Mouse (Mus musculus): ENCODE data around the gene Nat8. TPM values are rescaled to one million over a fixed set of nuclear protein-coding genes. Genes with fewer than 3 reads are reported as not detected.
"Not testable (repeated sequence)": the region's sequence is repeated elsewhere in the genome, so short reads cannot be mapped to it uniquely, and the experiment has no call there.

Gene Nat8
- 1 to 10 TPM; 4.1 to 7.1 (median 4.9) TPM for total RNA-seq (2022)

GRCm38 (mm10) chr6:85831796-85832321, at the start of gene Nat8:
Gene Nat8, minus strand, starts transcription at chr6:85832082.
- DNase-seq (ENCODE audit: low spot score in 2 of 2): no peak

GRCm38 (mm10) chr6:85869006-85869405, 37.1 kb upstream of the Nat8 start, which contains the start of gene Nat8f2:
Gene Nat8f2, minus strand, starts transcription at chr6:85869158.
- DNase-seq (ENCODE audit: low spot score in 2 of 2): not testable (repeated sequence)

GRCm38 (mm10) chr6:85867726-85868690, 36.1 kb upstream of the Nat8 start:
- no peak for DNase-seq (ENCODE audit: low spot score in 2 of 2)

GRCm38 (mm10) chr6:85866995-85867394, 35.1 kb upstream of the Nat8 start:
- DNase-seq (ENCODE audit: low spot score in 2 of 2): not testable (repeated sequence)

- not testable (repeated sequence) for DNase-seq (ENCODE audit: low spot score in 2 of 2)
Observed at GRCm38 (mm10) chr6:85866166-85866565, 34.3 kb upstream of the Nat8 start.

- DNase-seq (ENCODE audit: low spot score in 2 of 2): peak; percentile 33 to 51
Observed at GRCm38 (mm10) chr6:85864900-85865639, 33.2 kb upstream of the Nat8 start.

- DNase-seq (ENCODE audit: low spot score in 2 of 2): no peak
Observed at GRCm38 (mm10) chr6:85863840-85864239, 32.0 kb upstream of the Nat8 start.

GRCm38 (mm10) chr6:85863136-85863535, 31.3 kb upstream of the Nat8 start:
- no peak for DNase-seq (ENCODE audit: low spot score in 2 of 2)

GRCm38 (mm10) chr6:85862565-85862964, 30.7 kb upstream of the Nat8 start:
- no peak for DNase-seq (ENCODE audit: low spot score in 2 of 2)

- DNase-seq (ENCODE audit: low spot score in 2 of 2): no peak
Observed at GRCm38 (mm10) chr6:85861247-85861646, 29.4 kb upstream of the Nat8 start.

GRCm38 (mm10) chr6:85856194-85856678, 24.4 kb upstream of the Nat8 start:
- DNase-seq (ENCODE audit: low spot score in 2 of 2): peak; percentile 86 to 93

GRCm38 (mm10) chr6:85853481-85853880, 21.6 kb upstream of the Nat8 start:
- DNase-seq (ENCODE audit: low spot score in 2 of 2): no peak

- DNase-seq (ENCODE audit: low spot score in 2 of 2): no peak
Observed at GRCm38 (mm10) chr6:85851062-85851773, 19.3 kb upstream of the Nat8 start.

- DNase-seq (ENCODE audit: low spot score in 2 of 2): no peak
Observed at GRCm38 (mm10) chr6:85849240-85849639, 17.4 kb upstream of the Nat8 start.

GRCm38 (mm10) chr6:85848140-85848539, 16.3 kb upstream of the Nat8 start:
- no peak for DNase-seq (ENCODE audit: low spot score in 2 of 2)

- DNase-seq (ENCODE audit: low spot score in 2 of 2): no peak
Observed at GRCm38 (mm10) chr6:85846921-85847320, 15.0 kb upstream of the Nat8 start.

GRCm38 (mm10) chr6:85843677-85844458, 12.0 kb upstream of the Nat8 start:
- DNase-seq (ENCODE audit: low spot score in 2 of 2): not testable (repeated sequence)

GRCm38 (mm10) chr6:85839982-85840381, 8.1 kb upstream of the Nat8 start:
- DNase-seq (ENCODE audit: low spot score in 2 of 2): peak; percentile 40 to 68

GRCm38 (mm10) chr6:85838674-85839073, 6.8 kb upstream of the Nat8 start:
- no peak for DNase-seq (ENCODE audit: low spot score in 2 of 2)

GRCm38 (mm10) chr6:85837307-85837706, 5.4 kb upstream of the Nat8 start:
- DNase-seq (ENCODE audit: low spot score in 2 of 2): peak; percentile 47 to 48
